Mouse (Mus musculus) pancreas, adult 10 weeks (tissue): ENCODE results near the gene Il1r2. TPM values are rescaled to one million over a fixed set of nuclear protein-coding genes. Genes with fewer than 3 reads are reported as not detected.

Experiments used
- polyA plus RNA-seq: library from polyadenylated mRNA; stranded (reverse); fragments of 350-450 nt; fragmentation: Illumina TruSeq; extraction: RNeasy Lipid Tissue Mini Kit (QIAGEN cat#74804); gene quantifications from one replicate; pipeline ENCODE4 v1.2.3, GENCODE M21; 2015; ENCODE audit warnings: low read depth, low replicate concordance; ENCODE audit not compliant: insufficient read depth

Gene Il1r2
- not detected for polyA plus RNA-seq

DNA sequence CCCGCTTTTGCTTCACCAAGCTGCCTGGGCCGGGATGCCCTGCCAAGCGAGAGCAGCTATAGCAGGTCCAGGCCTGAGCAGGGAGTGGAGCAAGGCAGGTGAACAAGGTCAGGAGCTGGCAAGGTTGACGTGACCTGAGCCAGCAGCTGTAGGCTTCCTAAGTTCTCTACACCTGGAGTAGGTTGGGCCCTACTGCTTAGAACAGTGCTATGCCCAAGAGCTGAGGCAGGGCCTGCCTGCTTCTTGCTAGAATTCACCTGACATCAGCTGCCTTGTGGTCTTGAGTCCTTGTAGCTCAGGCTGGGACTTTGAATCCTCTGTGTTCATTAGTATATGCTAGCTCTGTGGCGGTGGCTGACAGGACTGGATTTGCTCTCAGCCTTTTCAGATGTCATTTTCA, at the start of gene Il1r2:
TSS of gene Il1r2 (plus strand) at position 301 of the 400 bp plus-strand sequence.

Other genes with a start within 250 kb of the Il1r2 start
- 21.6 TPM for gene Map4k4, start 173.2 kb upstream of the Il1r2 start, polyA plus RNA-seq
- gene Il1r1, start 151.0 kb downstream of the Il1r2 start, polyA plus RNA-seq: 13.3 TPM